ENCODE assay signal across 11 mouse cellular contexts in the genomic region with DNA sequence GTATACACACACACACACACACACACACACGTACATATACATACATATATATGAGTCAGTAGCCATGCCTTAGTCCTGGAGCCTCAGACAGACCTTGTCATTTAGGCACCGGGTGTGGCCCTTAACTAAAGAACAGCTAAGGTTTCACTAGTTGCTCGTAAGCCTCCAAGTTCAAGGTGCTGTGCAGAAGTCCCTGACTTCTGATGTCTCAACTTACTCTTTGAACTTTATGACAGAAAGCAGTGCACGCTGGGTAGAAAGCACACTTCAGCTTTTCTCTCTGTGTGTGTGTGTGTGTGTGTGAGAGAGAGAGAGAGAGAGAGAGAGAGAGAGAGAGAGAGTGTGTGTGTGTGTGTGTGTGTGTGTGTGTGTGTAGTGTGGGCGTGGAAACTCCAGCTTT. TPM values are rescaled to one million over a fixed set of nuclear protein-coding genes. Genes with fewer than 3 reads are reported as not detected.
DNase-seq lines count a peak whose midpoint lies in the region; ATAC-seq and TF ChIP-seq lines count a peak whose summit lies in the region.
"Had no signal": no experiment of that assay in that cellular context is flagged by ENCODE, and none has a peak within 500 bp of the region (broad histone marks: within the 10 kb centered on the region; RNA-seq: fewer than 3 reads in every experiment).

No protein-coding gene starts in this region.

- H3K4me1 ChIP-seq in kidney, adult 2 months (ENCODE audit: control insufficient read depth, insufficient read depth, low read length) = peaks cover 51% of the 10 kb centered on the region

- H3K36me3 ChIP-seq in kidney, adult 2 months (ENCODE audit: control insufficient read depth, insufficient read depth, low read length) = no peaks in the 10 kb centered on the region
- H3K36me3 ChIP-seq in splenic B cell, adult 2 months (ENCODE audit: control insufficient read depth, insufficient read depth, low read length, poor library complexity, severe bottlenecking) = no peaks in the 10 kb centered on the region
- H3K36me3 ChIP-seq: limb, embryonic 12.5 days had no signal

- WGBS in kidney, adult 2 months = 48% methylated on average over 5 of the region's 5 CpGs

- ATAC-seq in inflammation-experienced regulatory T-cells, adult 6 months = peak; percentile 83
- ATAC-seq: hindbrain, embryonic 16.5 days had no signal

- no peak for TF ChIP-seq POLR2A in kidney, adult 2 months (IDR thresholded peaks at IDR 0.05; ENCODE audit: low read depth, low read length)

- no peak overlapping the region for H3K4me3 ChIP-seq in kidney, adult 2 months (ENCODE audit: insufficient read depth, low read depth, low read length)
- H3K4me3 ChIP-seq: heart, adult 2 months; limb, embryonic 12.5 days had no signal

- H3K27ac ChIP-seq in kidney, adult 2 months (ENCODE audit: insufficient read depth, low read depth, low read length) = peak overlapping the region; percentile 81; the same call in 1 of the 2 replicates
- H3K27ac ChIP-seq: heart, adult 2 months; limb, embryonic 12.5 days had no signal

- no peak for TF ChIP-seq CTCF in kidney, adult 2 months (conservative IDR thresholded peaks at IDR 0.05; ENCODE audit: insufficient read depth, insufficient read length, low read depth, low read length)

- peak; percentile 81 for DNase-seq in kidney, adult 2 months
- no peak for DNase-seq in kidney, postnatal 4 days
- peak; percentile 78 for DNase-seq in CD4-positive, CD25-positive, alpha-beta regulatory T cell, adult 2 months (ENCODE audit: low read depth, low spot score)
- peak; percentile 29 for DNase-seq in splenic B cell, adult 2 months (ENCODE audit: low read depth, low spot score)
- no peak for DNase-seq in embryo, embryonic 10.5 days (ENCODE audit: low spot score)
- DNase-seq in cerebellum, postnatal 36 days = no peak
- DNase-seq: right cerebral cortex, postnatal 25 days had no signal

- H3K27me3 ChIP-seq in kidney, adult 2 months (replicated peaks; ENCODE audit: control insufficient read depth, insufficient read depth, low read length) = no peaks in the 10 kb centered on the region
- no peaks in the 10 kb centered on the region for H3K27me3 ChIP-seq in splenic B cell, adult 2 months (ENCODE audit: control insufficient read depth, insufficient read depth, low read length, poor library complexity, severe bottlenecking)
- H3K27me3 ChIP-seq: limb, embryonic 12.5 days had no signal

RNA-seq across cellular contexts. Expression of a gene that starts 44.9 kb away (rescaled TPM):
- 6.4 and 6.9 TPM in 2 replicates for polyA plus RNA-seq in kidney, adult 2 months (2012; rRNA removed)
- polyA plus RNA-seq in inflammation-experienced regulatory T-cells, adult 6 months (2017; shearing (Covaris generic)) = 10 to 100 TPM in 2 of 3 experiments, 1 to 10 TPM in 1; 9.6 to 54.3 (median 13.6) TPM

Comparison
In these comparisons a context has a peak if more than half of its experiments do, and no peak if none do; other contexts are left out.
1. DNase-seq: peak in kidney, adult 2 months (single experiment), CD4-positive, CD25-positive, alpha-beta regulatory T cell, adult 2 months (single experiment) and splenic B cell, adult 2 months (single experiment); none in kidney, postnatal 4 days (0 of 2), embryo, embryonic 10.5 days (single experiment) and cerebellum, postnatal 36 days (0 of 2).